Mouse (Mus musculus) cerebellum, postnatal 14 days (tissue): ENCODE results near the gene Lpin2.

Experiments
- DNase-seq, 2 experiments: peaks; one replicate each; pipeline ENCODE4 v3.0.0; 2021; ENCODE audit warnings: mixed read lengths in 2 of 2

The Lpin2 gene

DNA sequence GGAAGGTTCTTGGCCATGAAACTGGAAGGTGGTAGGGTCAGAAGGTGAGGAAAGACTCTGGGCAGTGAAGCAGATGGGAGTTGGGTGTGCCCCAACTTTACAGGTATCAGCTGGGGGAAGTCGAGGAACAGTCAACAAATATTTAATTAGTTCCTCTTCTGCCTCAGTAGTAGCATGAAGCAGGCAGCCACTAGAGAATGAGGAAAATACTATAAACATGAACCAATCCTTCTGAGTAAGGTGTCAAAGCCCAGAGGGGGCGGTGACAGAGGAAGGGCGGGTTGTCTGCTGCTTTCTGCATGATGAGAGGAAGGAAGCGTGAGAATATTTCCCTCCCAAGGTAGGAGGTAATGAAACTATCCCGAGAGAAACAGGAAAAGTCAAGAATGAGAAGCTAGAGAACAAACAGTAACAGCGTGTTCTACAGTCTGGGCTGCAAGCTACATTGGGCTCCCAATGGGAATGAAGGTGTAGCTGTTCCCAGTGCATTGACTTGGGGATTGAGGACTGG, at the start of gene Lpin2:
Gene Lpin2 (plus strand): TSS at position 350 of the 511 bp plus-strand sequence.
- DNase-seq: no peak

DNA sequence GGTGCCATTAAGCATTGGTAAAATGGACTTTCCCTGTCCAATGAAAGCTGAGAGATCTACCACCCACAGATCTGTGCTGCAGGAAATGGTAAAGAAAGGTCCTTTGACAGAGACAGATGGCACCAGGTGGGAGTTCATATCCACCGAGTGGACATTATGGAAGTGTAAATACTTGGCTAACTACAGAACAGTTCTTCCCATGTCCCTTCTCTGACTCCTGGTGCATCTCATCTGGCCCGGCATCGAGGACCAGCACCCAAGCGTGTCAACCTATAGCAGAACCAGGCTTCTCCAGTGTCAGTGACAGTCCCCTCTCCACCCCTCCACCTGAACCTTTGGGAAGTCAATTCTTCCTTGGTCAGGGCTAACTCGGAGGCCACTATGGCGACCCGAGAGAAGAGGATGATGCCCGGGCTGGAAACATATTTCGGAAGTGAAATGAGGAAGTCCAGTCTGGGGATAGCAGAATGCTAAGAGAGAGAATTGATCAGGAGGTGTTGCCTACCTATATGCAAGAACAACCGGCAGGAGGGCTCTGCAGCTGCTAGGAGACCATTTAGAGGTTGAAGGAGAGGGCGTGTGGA, 49.4 kb upstream of the Lpin2 start:
- DNase-seq: no peak

GRCm38 (mm10) chr17:71134441-71134955, 47.9 kb upstream of the Lpin2 start:
- peak; percentile 33 to 47 for DNase-seq

DNA sequence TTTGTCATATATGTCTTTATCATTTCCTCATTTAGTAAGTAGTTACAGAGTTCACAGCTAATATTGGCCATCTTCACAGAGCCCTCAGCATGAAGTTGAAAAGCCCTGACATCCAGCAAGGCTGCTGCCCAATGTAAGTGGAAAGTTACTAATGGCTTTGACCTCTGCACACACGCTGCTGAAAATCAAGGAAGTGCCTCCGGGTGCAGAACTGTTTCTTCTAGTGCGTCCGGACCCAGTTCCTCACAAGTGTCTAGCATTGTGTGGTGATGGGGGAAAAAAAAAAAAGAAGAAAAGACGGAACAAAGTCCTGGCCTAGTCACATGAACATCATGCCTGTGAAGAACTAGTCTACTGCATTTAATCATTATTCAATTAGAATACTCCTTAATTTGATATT, 47.3 kb upstream of the Lpin2 start:
- no peak for DNase-seq

- no peak for DNase-seq
Measured at GRCm38 (mm10) chr17:71135866-71136265, 46.5 kb upstream of the Lpin2 start.

GRCm38 (mm10) chr17:71136384-71137333, 45.7 kb upstream of the Lpin2 start:
- no peak for DNase-seq

- DNase-seq: no peak
Measured at GRCm38 (mm10) chr17:71137334-71137721, 45.0 kb upstream of the Lpin2 start.

- no peak for DNase-seq
Measured at GRCm38 (mm10) chr17:71142068-71142467, 40.3 kb upstream of the Lpin2 start.

DNA sequence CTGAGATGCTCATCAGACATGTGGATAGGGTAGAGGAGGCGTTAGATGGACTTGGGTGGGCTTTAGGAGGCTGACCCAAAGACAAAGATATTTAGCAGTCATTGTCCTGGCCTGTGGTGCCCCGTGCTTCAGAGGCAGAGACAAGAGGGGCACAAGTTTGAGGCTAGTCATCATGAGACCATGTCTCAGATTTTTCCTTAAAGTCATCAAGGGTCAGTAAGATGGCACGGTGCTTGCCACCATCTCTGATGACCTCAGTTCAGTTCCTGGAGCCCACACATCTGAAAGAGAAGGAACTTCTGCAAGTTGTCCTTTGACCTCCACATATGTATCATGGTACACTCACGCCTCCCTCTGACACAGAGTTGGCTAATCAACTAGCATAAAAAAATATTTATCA, 39.2 kb upstream of the Lpin2 start:
- DNase-seq: no peak

- no peak for DNase-seq
Measured at GRCm38 (mm10) chr17:71144322-71145116, 37.8 kb upstream of the Lpin2 start.

DNA sequence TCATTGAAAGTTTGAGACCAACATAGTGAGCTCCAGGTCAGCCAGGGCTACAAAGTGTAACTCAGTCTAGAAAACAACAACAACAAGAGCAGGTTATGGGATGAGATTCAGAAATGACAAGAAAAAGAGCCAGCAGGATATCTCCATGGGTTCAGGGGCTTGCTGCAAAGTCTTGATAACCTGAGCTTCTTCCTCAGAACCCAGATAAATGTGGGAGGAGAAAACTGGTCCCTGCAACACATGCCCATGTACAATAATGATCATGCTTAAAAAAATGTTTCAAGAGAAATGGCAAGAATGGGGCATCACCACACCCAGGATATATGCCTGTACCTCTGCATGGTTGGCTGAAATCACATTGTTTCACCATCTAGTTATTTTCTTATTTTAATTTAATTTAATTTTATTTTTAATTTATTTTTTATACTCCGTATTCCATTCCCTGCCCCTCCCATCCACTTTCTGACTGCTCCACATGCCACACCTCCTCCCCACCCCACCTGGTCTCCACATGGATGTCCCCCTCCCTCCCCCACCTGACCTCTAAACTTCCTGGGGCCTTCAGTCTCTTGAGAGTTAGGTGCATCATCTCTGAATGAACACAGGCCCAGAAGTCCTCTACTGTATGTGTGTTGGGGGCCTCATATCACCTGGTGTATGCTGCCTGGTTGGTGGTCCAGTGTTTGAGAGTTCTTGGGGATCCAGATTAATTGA, 37.0 kb upstream of the Lpin2 start:
- DNase-seq: no peak

- no peak for DNase-seq
Measured at GRCm38 (mm10) chr17:71153356-71153755, 29.0 kb upstream of the Lpin2 start.

GRCm38 (mm10) chr17:71155271-71155670, 27.1 kb upstream of the Lpin2 start:
- DNase-seq: no peak

GRCm38 (mm10) chr17:71159152-71159567, 23.2 kb upstream of the Lpin2 start:
- DNase-seq: no peak

- DNase-seq: no peak
Measured at GRCm38 (mm10) chr17:71159720-71160119, 22.6 kb upstream of the Lpin2 start.

DNA sequence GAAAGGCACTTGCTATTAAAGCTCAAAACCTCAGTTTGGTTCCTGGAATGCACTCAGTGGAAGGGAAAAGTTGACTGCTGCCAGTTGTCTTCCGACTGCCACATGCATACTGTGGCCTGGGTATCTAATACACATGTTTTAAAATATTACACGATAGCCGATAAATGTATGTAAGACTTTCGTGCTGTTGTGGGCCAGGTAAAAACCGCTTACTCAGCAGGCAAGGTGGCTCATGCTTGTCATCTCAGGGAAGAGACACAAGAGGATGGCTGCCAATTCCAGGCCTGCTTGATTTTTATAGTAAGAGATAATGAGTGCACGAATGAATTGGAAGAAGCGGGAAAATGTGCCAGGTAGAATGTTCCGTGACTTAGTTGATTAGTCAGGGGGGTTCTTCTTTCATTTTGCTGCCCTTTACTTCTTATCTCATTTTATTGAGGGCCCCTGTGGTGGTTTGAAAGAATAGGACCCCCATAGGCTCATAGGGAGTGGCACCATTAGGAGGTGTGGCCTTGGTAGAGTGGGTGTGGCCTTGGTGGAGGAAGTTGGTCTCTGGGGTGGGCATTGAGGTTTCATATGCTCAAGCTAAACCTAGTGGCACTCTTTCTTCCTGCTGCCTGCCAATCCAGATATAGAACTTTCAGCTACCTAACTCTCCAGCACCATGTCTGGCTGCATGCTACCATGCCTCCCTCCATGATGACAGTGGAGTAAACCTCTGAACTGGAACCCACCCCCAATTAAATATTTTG, 21.9 kb upstream of the Lpin2 start:
- no peak for DNase-seq

- no peak for DNase-seq
Measured at GRCm38 (mm10) chr17:71164991-71165390, 17.4 kb upstream of the Lpin2 start.

- no peak for DNase-seq
Measured at GRCm38 (mm10) chr17:71168205-71168815, 14.1 kb upstream of the Lpin2 start.

DNA sequence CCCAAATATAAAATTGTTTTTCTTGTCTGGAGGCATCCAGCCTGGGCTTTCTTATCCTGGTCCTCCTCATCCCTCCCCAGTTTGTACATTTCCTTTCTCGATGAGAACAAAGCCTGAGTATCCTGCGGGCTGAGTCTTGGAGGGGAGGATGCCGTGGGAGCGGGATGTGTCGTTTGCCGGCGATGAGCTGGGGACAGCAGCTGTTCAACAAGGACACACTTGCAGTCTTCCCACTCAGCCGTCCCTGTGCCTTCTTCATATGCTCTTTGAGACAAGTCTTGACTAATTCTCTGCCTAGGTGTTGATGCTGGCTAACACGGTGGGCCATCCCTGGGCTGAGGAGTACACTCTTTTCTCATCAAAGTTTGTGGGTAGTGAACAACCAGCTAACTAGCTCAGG, 13.5 kb upstream of the Lpin2 start:
- no peak for DNase-seq

- DNase-seq: no peak
Measured at GRCm38 (mm10) chr17:71169639-71170038, 12.7 kb upstream of the Lpin2 start.

DNA sequence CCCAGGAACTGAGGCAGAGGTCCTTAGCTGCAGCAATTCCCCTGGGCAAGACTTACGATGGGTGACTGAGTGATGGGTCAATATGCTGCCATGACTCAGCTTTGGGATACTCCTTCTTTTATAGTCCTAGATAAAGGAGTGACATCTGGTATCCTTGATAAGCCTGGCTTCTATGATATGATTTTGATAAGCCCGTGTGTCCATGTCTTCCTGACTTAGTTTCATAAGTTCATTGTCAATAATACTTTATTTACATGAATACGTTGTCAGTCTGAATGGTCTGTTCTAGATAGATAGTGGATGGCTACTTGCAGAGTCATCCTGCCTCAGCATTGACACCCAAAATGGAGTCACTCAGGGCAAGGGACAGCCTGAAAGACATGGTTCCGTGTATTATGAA, 11.2 kb upstream of the Lpin2 start:
- no peak for DNase-seq
